Mouse (Mus musculus) left cerebral cortex, postnatal 36 days (tissue): Measurements from ENCODE around the gene Slc25a26. TPM values are rescaled to one million over a fixed set of nuclear protein-coding genes. Genes with fewer than 3 reads are reported as not detected.

Experiments used
- DNase-seq, 2 experiments: peaks; one replicate each; pipeline ENCODE4 v3.0.0; 2021 to 2022; ENCODE audit warnings: low spot score in 2 of 2, mixed read lengths in 1 of 2
- intact Hi-C: fragments of 180-260 bp; cut with DNase I; formaldehyde crosslinking; loops from one replicate; pipeline ENCODE4 v1.15.1; 2025
- total RNA-seq, 2 experiments: library from RNA; stranded (reverse); gene quantifications; 2 replicates each; pipeline ENCODE4 v1.2.3; 2021

The Slc25a26 gene
- 10 to 100 TPM; 16.9 to 18.4 TPM for total RNA-seq

- intact Hi-C loops: no loop called here
- DNase-seq: peak; percentile 89 to 92
Measured at GRCm38 (mm10) chr6:94499897-94500623, at the start of gene Slc25a26. Gene Slc25a26 (plus strand): TSS chr6:94500331.

- intact Hi-C loops: loop anchor here (2.0 to 10.0 kb wide), 2 partner anchors 179 to 383 kb away; partner anchors contain the start of gene Magi1
- peak; percentile 43 to 57 for DNase-seq
Measured at GRCm38 (mm10) chr6:94464037-94464891, 35.9 kb upstream of the Slc25a26 start.

- intact Hi-C loops: loop anchor here (10.0 kb wide), 1 partner anchor 182 kb away; the partner anchor contains the start of gene Magi1
- no peak for DNase-seq
Measured at GRCm38 (mm10) chr6:94466508-94467205, 33.5 kb upstream of the Slc25a26 start.

- no peak for DNase-seq
- intact Hi-C loops: no loop called here
Measured at GRCm38 (mm10) chr6:94492739-94493138, 7.4 kb upstream of the Slc25a26 start.

- intact Hi-C loops: no loop called here
- no peak for DNase-seq
Measured at GRCm38 (mm10) chr6:94503963-94504362, 3.8 kb downstream of the Slc25a26 start.

- no peak for DNase-seq
- intact Hi-C loops: no loop called here
Measured at GRCm38 (mm10) chr6:94507921-94508320, 7.8 kb downstream of the Slc25a26 start.

GRCm38 (mm10) chr6:94508807-94509206, 8.7 kb downstream of the Slc25a26 start:
- intact Hi-C loops: no loop called here
- no peak for DNase-seq

GRCm38 (mm10) chr6:94509220-94509619, 9.1 kb downstream of the Slc25a26 start:
- intact Hi-C loops: no loop called here
- DNase-seq: no peak

GRCm38 (mm10) chr6:94518171-94518570, 18.0 kb downstream of the Slc25a26 start:
- intact Hi-C loops: no loop called here
- DNase-seq: no peak

GRCm38 (mm10) chr6:94524335-94524734, 24.2 kb downstream of the Slc25a26 start:
- intact Hi-C loops: no loop called here
- DNase-seq: no peak

GRCm38 (mm10) chr6:94530756-94531155, 30.6 kb downstream of the Slc25a26 start:
- intact Hi-C loops: no loop called here
- no peak for DNase-seq

GRCm38 (mm10) chr6:94532086-94532485, 32.0 kb downstream of the Slc25a26 start:
- no peak for DNase-seq
- intact Hi-C loops: no loop called here

GRCm38 (mm10) chr6:94536478-94536877, 36.3 kb downstream of the Slc25a26 start:
- intact Hi-C loops: no loop called here

GRCm38 (mm10) chr6:94537652-94538051, 37.5 kb downstream of the Slc25a26 start:
- DNase-seq: no peak
- intact Hi-C loops: no loop called here

More at GRCm38 (mm10) chr6:94536478-94536877, 36.3 kb downstream of the Slc25a26 start:
- no peak for DNase-seq

GRCm38 (mm10) chr6:94540090-94540489, 40.0 kb downstream of the Slc25a26 start:
- DNase-seq: no peak
- intact Hi-C loops: loop anchor here (5.0 kb wide), 1 partner anchor 82 kb away; no protein-coding TSS in a partner anchor

- no peak for DNase-seq
- intact Hi-C loops: loop anchor here (5.0 kb wide), 1 partner anchor 82 kb away; no protein-coding TSS in a partner anchor
Measured at GRCm38 (mm10) chr6:94540615-94541014, 40.5 kb downstream of the Slc25a26 start.

GRCm38 (mm10) chr6:94541133-94541532, 41.0 kb downstream of the Slc25a26 start:
- intact Hi-C loops: loop anchor here (5.0 kb wide), 1 partner anchor 81 kb away; no protein-coding TSS in a partner anchor
- DNase-seq: no peak

- intact Hi-C loops: loop anchor here (5.0 kb wide), 1 partner anchor 80 kb away; no protein-coding TSS in a partner anchor
- no peak for DNase-seq
Measured at GRCm38 (mm10) chr6:94541854-94542253, 41.7 kb downstream of the Slc25a26 start.
